Mouse (Mus musculus): ENCODE results near the gene Tspan32. TPM values are rescaled to one million over a fixed set of nuclear protein-coding genes. Genes with fewer than 3 reads are reported as not detected.

The Tspan32 gene
- polyA plus RNA-seq, 1 experiment from 2014 or later: 7.7 TPM

DNA sequence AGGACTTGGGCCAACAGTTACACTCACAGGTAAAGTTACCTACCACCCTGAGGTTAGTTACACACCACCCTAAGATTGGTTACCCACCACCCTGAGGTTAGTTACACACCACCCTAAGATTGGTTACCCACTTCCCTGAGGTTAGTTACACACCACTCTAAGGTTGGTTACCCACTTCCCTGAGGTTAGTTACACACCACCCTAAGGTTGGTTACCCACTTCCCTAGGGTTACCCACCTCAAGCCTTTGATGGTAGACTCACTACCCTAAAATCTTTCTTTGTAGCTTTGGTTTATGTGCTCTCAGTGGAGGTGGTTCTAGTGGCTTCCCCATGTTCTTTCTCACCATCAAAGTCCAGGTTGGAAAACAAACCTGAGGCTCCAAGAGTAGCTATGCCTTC lies 9.8 kb upstream of the Tspan32 start:
- H3K4me3 ChIP-seq: no peak overlapping the region
- no peak overlapping the region for H3K9ac ChIP-seq
- 0 out of 2 replicates have a peak, but pooled peaks cover 8% of the 10 kb centered on the region for H3K27me3 ChIP-seq (replicated peaks)
- H3K27ac ChIP-seq (ENCODE audit: poor library complexity, severe bottlenecking): no peak overlapping the region
- H3K4me1 ChIP-seq (replicated peaks): peaks cover 15% of the 10 kb centered on the region
- H3K4me2 ChIP-seq: no peak overlapping the region
- no peak for ATAC-seq (ENCODE audit: insufficient number of reproducible peaks, low FRiP score)
- no peaks in the 10 kb centered on the region for H3K36me3 ChIP-seq
- H3K9me3 ChIP-seq (replicated peaks): no peaks in the 10 kb centered on the region

DNA sequence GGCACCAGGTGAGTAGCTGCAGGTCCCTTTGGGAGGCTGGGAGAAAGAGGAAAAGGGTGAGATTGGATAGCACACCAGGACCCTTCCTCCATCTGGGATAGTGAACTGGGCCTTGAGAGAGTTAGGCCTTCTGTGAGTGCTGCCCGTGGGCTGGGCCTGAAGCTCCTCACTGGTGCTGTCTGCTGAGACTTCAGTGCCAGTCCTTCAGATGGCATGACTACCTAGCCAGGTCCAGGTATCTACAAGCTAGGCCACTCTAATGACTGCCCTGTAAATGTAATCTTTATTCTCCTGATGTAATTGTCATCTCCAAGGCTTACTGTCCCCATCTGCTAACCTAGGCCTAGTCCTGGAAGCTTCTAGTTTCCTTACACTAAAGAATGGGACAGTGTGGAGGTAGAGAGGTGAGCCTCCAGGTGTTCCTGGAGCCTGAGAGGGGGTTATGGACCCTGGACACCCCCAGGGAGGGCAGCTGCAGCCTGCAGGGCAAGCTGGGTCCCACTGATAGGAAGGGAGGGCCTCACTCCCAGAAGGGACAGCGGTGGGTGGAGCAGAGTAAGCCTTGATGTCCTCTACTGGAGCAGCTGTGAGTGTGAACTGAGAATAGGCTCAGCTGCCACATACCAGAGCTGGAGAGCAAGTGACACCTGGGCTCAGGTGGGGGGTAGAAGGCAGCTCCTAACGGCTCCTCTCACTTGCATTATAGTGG lies 9.1 kb upstream of the Tspan32 start:
- H3K4me1 ChIP-seq (replicated peaks): peaks cover 9% of the 10 kb centered on the region; the same call in 1 of the 2 replicates
- H3K9me3 ChIP-seq (replicated peaks): no peaks in the 10 kb centered on the region
- ATAC-seq (ENCODE audit: insufficient number of reproducible peaks, low FRiP score): peak; percentile 88
- H3K27me3 ChIP-seq (replicated peaks): 0 out of 2 replicates have a peak, but pooled peaks cover 8% of the 10 kb centered on the region
- no peak overlapping the region for H3K27ac ChIP-seq (ENCODE audit: poor library complexity, severe bottlenecking)
- H3K4me3 ChIP-seq: no peak overlapping the region
- H3K4me2 ChIP-seq: no peak overlapping the region
- H3K36me3 ChIP-seq: no peaks in the 10 kb centered on the region
- no peak overlapping the region for H3K9ac ChIP-seq
- 50% methylated on average over 3 of the region's 3 CpGs for WGBS

DNA sequence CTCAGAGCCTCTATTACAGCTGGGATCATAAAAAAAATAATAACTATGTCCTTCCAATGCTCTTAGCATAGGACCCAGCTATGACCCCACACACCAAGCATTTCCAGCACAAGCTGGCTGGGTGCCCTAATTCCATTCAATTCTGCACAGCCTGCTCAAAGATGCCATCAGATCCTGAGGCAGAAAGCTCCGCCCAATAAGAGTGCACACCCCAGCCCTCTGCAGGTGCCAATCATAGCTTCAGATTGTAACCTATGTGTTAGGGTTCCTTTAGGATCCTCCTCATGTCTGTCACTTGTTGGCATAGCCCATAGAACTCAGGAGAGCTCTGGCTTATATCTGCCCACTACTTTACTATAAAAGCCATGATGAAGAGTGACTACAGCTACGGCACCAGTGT lies 7.8 kb upstream of the Tspan32 start:
- Histone ChIP-seq H3K27me3 (replicated peaks) (0 out of 2 replicates have a peak, but pooled peaks cover 4% of the 10 kb centered on the region), H3K9ac (no peak overlapping the region), H3K9me3 (replicated peaks) (no peaks in the 10 kb centered on the region), H3K36me3 (no peaks in the 10 kb centered on the region), H3K27ac (ENCODE audit: poor library complexity, severe bottlenecking) (no peak overlapping the region), H3K4me2 (no peak overlapping the region), H3K4me3 (no peak overlapping the region), H3K4me1 (replicated peaks) (peaks cover 9% of the 10 kb centered on the region; the same call in 1 of the 2 replicates)
- ATAC-seq (ENCODE audit: insufficient number of reproducible peaks, low FRiP score): no peak
- 78% methylated on average over 2 of the region's 2 CpGs for WGBS

DNA sequence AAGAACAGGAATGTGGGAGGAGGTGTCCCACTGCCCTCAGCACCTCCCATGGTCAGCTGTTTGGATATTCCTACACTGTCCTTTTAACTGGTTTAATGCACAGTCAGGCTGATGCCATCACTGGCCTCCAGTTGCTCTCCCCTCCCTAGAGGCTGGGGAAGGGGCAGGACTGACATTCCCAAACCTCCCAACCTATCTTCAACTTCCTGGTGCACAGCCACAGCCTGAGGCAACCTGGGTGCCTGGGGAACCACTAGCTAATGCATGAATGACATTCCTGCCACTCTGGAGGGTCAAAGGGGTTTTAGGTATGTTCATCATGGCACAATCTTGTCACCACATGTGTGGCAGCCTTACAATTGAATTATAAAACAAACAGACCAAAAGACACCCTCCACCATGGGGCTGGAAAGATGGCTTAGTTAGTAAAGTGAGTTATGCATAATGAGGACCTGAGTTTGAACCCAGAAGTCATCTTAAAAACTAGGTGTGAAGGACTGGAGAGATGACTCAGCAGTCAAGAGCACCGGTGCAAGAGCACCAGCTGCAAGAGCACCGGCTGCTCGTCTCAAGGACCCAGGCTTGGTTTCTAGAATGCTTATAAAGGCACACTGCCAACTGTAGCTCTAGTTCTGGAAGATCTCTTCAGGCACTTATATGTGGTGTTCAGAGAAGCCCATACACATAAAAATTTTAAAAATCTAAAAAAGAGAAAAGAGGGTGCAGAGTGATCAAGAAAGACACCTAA lies 7.3 kb upstream of the Tspan32 start:
- Histone ChIP-seq H3K9me3 (replicated peaks) (no peaks in the 10 kb centered on the region), H3K4me3 (no peak overlapping the region), H3K36me3 (no peaks in the 10 kb centered on the region), H3K27me3 (replicated peaks) (no peaks in the 10 kb centered on the region), H3K27ac (ENCODE audit: poor library complexity, severe bottlenecking) (no peak overlapping the region), H3K4me2 (no peak overlapping the region), H3K9ac (no peak overlapping the region), H3K4me1 (replicated peaks) (peaks cover 9% of the 10 kb centered on the region; the same call in 1 of the 2 replicates)
- WGBS: 29% methylated on average over 3 of the region's 3 CpGs
- peak; percentile 63 for ATAC-seq (ENCODE audit: insufficient number of reproducible peaks, low FRiP score)

DNA sequence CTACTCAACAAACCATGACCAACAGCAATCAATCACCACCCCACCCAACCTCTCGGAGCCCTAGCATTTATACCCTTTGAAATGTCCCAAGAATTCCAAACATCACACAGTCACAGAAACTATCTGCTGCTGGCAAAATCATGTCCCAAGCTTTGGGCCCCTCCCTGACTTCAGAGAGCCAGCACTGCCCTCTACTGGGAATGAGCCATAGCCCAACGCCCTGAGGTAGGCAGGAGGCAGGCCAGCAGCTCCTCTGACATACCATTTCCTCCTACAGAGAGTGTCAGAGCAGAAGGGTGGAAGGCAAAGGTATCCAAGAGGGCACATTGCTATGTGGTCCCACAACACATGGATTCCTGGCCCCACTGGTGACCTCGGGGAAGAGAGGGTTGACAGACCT lies 2.2 kb upstream of the Tspan32 start:
- no peaks in the 10 kb centered on the region for H3K27me3 ChIP-seq (replicated peaks)
- H3K9ac ChIP-seq: no peak overlapping the region
- H3K4me1 ChIP-seq (replicated peaks): peaks cover 31% of the 10 kb centered on the region
- no peak for ATAC-seq (ENCODE audit: insufficient number of reproducible peaks, low FRiP score)
- no peaks in the 10 kb centered on the region for H3K36me3 ChIP-seq
- no peak overlapping the region for H3K4me3 ChIP-seq
- H3K9me3 ChIP-seq (replicated peaks): no peaks in the 10 kb centered on the region
- no peak overlapping the region for H3K4me2 ChIP-seq
- WGBS: 25% methylated on average over 3 of the region's 3 CpGs
- H3K27ac ChIP-seq (ENCODE audit: poor library complexity, severe bottlenecking): no peak overlapping the region

DNA sequence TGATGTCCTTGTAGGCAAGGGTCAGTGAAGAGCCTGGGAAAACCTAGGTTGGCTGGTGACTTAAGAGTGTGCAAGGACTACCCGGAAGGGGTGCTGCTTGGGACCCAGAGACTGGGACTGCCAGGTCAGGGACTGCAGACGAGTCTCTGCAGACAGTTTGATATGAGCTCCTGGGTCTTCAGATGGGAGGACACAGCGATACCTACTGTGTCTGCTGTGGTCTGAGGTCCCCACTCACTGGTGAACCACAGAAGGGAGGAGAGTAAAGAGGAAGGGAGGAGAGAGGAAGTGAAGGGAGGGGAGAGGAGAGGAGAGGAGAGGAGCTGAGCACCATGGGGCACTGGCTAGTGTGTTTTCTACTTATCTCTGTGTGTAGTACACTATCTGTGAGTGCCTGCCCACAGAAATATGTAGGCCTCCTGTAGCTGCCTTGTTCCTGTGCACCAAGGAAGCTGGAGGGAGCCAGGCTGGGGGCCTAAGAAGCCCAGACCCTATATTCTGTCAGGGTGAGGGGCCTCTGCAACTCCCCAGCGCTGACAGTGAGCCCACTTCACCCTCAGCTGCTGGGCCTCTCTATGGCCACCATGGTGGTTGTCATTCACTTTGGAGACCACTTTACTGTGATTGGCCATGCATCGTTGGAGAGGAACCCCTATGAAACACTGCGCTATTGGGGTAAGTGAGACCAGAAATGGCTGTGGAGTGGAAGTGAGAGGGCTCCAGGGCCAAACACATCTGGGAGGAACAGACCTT lies 674 bp downstream of the Tspan32 start:
- Histone ChIP-seq H3K27ac (ENCODE audit: poor library complexity, severe bottlenecking) (peak overlapping the region; percentile 96), H3K36me3 (no peaks in the 10 kb centered on the region), H3K4me2 (peak overlapping the region; percentile 45), H3K9ac (peak overlapping the region; percentile 33), H3K9me3 (replicated peaks) (no peaks in the 10 kb centered on the region), H3K4me3 (peak overlapping the region; percentile 28), H3K4me1 (replicated peaks) (peaks cover 55% of the 10 kb centered on the region), H3K27me3 (replicated peaks) (no peaks in the 10 kb centered on the region)
- ATAC-seq (ENCODE audit: insufficient number of reproducible peaks, low FRiP score): peak; percentile 54; the same call in 1 of the 2 replicates
- WGBS: 73% methylated on average over 6 of the region's 6 CpGs

DNA sequence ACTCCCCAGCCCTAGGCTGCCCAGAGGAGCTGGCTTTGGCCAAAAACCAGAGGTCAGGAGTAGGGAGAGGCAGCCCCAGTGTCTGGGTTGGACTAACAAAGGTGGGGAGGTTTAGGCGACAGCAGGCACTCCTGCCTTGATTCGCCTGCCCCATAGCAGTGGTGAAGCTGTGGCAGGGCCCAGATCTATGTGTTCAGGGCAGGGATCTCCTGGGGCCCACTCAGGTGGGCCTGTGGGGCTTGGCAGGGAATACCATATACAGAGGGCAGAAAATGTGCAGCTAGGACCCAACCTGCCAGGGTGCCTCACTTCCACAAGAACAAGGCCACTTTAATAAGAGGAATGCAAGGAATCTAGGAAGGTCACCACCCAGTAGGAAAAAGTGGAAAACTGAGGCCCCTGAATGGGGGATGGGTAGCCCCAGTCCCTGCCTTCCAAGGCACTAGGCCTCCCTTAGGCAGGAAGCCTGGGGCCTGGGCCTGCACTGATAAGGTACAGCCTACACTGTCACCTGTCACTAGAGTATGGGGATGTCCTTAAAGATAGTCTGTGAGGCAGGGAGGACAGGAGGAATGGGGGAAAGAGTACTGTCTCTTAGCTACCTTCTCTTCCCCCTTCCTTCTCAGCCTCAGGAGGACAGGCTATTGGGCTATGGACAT lies 1.4 kb downstream of the Tspan32 start:
- ATAC-seq (ENCODE audit: insufficient number of reproducible peaks, low FRiP score): peak; percentile 82
- Histone ChIP-seq H3K4me3 (peak overlapping the region; percentile 28), H3K9me3 (replicated peaks) (no peaks in the 10 kb centered on the region), H3K27me3 (replicated peaks) (no peaks in the 10 kb centered on the region), H3K36me3 (no peaks in the 10 kb centered on the region), H3K4me1 (replicated peaks) (peaks cover 55% of the 10 kb centered on the region), H3K4me2 (peak overlapping the region; percentile 45), H3K9ac (peak overlapping the region; percentile 54), H3K27ac (ENCODE audit: poor library complexity, severe bottlenecking) (peak overlapping the region; percentile 96)
- WGBS: 62% methylated on average over 2 of the region's 2 CpGs

DNA sequence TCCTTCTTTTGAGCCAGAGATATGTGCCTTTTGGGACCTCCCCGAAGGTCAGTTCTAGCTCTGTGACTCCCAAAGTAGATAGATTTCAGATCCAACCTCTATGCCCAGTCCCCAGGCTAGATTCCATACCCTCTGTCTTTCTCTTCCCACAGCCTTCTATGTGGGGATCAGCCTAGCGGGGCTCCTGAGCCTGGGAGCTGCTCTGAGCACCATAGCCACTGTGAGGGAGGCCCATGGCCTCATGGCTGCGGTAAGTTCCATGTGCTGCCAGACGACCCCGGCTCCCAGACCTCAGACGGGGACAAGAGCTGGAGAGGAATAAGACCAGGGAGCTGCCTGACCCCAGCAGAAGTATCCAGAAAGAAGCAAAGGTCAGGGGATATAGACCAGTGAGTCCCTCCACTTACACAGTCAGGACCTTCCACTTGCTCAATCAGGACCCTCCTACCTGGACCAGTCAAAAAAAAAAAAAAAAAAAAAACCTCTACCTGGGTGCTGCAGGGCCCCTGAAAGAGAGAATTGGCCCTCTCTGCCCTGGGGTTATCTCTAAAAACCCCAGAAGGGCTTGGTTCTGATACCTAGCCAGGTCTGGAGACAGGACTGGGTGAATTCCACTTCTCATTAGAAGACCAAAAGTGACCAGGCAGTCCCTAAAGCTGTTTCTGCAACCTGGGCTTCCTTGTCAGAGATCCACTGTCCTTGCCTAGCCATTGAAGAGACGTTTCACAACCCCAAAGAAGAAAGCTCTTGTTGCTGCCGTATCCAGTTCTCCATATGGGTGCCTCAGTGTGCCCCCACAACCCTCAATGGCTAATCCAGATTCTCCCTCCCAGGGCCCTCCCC lies 2.1 kb downstream of the Tspan32 start:
- Histone ChIP-seq H3K27ac (ENCODE audit: poor library complexity, severe bottlenecking) (peak overlapping the region; percentile 96), H3K4me3 (peak overlapping the region; percentile 28), H3K36me3 (no peaks in the 10 kb centered on the region), H3K9ac (peak overlapping the region; percentile 54), H3K4me1 (replicated peaks) (peaks cover 63% of the 10 kb centered on the region), H3K9me3 (replicated peaks) (no peaks in the 10 kb centered on the region), H3K4me2 (peak overlapping the region; percentile 45), H3K27me3 (replicated peaks) (no peaks in the 10 kb centered on the region)
- WGBS: 75% methylated on average over 8 of the region's 8 CpGs
- ATAC-seq (ENCODE audit: insufficient number of reproducible peaks, low FRiP score): no peak

DNA sequence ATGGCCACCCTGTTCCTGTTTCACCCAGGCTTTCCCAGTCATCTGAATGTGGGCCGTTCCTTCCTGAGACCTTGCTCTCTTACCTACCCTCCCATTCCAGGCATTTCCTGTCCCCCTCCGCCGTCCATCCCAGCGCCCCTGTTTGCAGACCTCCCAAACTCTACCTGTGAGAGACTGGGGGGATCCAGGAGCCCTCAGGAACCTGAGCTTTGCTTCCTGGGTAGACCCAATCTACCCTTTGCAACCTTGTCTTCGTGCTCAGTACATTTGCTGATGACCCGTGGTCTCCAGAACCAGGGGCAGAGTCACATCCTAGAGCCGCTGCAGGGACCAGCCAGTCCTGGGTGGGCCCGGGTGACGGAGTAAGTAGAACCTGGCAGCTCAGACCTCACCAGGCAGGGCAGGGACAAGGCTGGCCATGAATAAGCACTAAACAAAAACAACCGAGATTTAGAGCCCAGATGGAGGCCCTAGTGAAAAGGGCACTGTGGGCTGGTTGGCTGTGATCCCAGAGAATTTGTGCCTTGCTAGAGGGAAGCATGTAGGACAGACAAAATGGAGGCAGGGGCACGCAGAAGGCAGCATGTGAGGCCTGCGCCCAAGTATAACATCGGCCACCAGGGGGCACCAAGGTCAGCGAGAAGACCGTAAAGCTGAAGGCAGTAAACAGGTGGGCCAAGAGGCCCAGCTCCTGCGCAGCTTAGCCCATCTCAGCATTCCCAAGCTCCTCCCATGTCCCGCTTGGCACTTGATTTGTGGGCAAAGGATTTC lies 2.9 kb downstream of the Tspan32 start:
- peak overlapping the region; percentile 45 for H3K4me2 ChIP-seq
- H3K27ac ChIP-seq (ENCODE audit: poor library complexity, severe bottlenecking): peak overlapping the region; percentile 96
- WGBS: 30% methylated on average over 17 of the region's 17 CpGs
- no peaks in the 10 kb centered on the region for H3K9me3 ChIP-seq (replicated peaks)
- peak overlapping the region; percentile 65 for H3K9ac ChIP-seq
- ATAC-seq (ENCODE audit: insufficient number of reproducible peaks, low FRiP score): peak; percentile 75
- H3K36me3 ChIP-seq: no peaks in the 10 kb centered on the region
- peak overlapping the region; percentile 4 for H3K4me3 ChIP-seq
- no peaks in the 10 kb centered on the region for H3K27me3 ChIP-seq (replicated peaks)
- peaks cover 71% of the 10 kb centered on the region for H3K4me1 ChIP-seq (replicated peaks)

All from heart, embryonic 12.5 days (tissue).